Mouse (Mus musculus): Measurements from ENCODE around the gene Gm7073.

GRCm38 (mm10) chrX:60545906-60546305, 6.9 kb upstream of the Gm7073 start:
- TF ChIP-seq CTCF (IDR thresholded peaks at IDR 0.05; ENCODE audit: low read depth, low read length): no peak
- TF ChIP-seq TAL1 (conservative IDR thresholded peaks at IDR 0.05; ENCODE audit: low read depth, low read length): no peak
- TF ChIP-seq GATA1 (IDR thresholded peaks at IDR 0.05; ENCODE audit: borderline replicate concordance, low read length): no peak
- no peak for TF ChIP-seq POLR2AphosphoS5 (IDR thresholded peaks at IDR 0.05; ENCODE audit: insufficient replicate concordance, low read depth, low read length)
